Mouse (Mus musculus) neutrophil, adult 83 days (primary cell): ENCODE data around the gene A730009L09Rik. TPM values are rescaled to one million over a fixed set of nuclear protein-coding genes. Genes with fewer than 3 reads are reported as not detected.

Experiments
- total RNA-seq, 2 experiments: library from RNA; stranded (reverse); gene quantifications; one replicate each; pipeline ENCODE4 v1.2.4; 2023

A730009L09Rik gene
- total RNA-seq, result not detected

DNA sequence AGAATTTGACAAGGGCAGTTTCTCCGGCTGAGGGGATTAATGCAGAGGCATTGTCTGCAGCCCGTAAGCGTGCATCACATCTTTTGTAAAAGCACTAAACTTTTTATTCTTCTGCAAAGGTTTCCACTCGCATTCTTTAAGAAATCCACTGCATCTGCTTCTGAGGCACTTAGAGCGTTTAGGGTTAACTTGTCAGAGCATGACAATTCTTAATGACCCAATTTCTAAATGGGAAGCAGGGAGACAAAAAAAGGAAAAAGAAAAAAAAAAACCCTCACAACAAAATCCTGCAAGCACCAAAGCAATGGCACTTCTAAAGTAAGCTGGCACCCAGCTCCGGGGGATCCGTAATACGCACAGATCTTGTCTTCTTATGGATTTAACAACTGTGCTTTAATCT lies at the start of gene A730009L09Rik:
Gene A730009L09Rik, plus strand, starts transcription at position 301 of the 400 bp plus-strand sequence.

Other genes starting within 250 kb of the A730009L09Rik start
- 1 to 10 TPM; 8.5 to 8.8 TPM for gene Mrpl39, start 220.6 kb downstream of the A730009L09Rik start, total RNA-seq